Mouse (Mus musculus) bone marrow macrophage, adult 2 months (primary cell): Measurements from ENCODE around the gene Mex3d.

Experiments used
- CTCF ChIP-seq: IDR thresholded peaks from 2 replicates; pipeline ENCODE4 v1.5.1; 2012; ENCODE audit warnings: low read depth, mild to moderate bottlenecking, low read length, moderate library complexity
- POLR2A ChIP-seq: IDR thresholded peaks from 2 replicates; pipeline ENCODE4 v1.6.1; 2012; ENCODE audit warnings: mild to moderate bottlenecking, low read depth, low read length, borderline replicate concordance

- TF ChIP-seq CTCF, result no peak
- no peak for TF ChIP-seq POLR2A
Observed at GRCm38 (mm10) chr10:80397524-80398173, 10.2 kb upstream of the Mex3d start.
